Mouse (Mus musculus): Measurements from ENCODE around the gene Sirt4. TPM values are rescaled to one million over a fixed set of nuclear protein-coding genes. Genes with fewer than 3 reads are reported as not detected.
"Not testable (repeated sequence)": the region's sequence is repeated elsewhere in the genome, so short reads cannot be mapped to it uniquely, and the experiment has no call there.

The Sirt4 gene
- polyA plus RNA-seq, 1 experiment from 2014 or later = 20.0 TPM

DNA sequence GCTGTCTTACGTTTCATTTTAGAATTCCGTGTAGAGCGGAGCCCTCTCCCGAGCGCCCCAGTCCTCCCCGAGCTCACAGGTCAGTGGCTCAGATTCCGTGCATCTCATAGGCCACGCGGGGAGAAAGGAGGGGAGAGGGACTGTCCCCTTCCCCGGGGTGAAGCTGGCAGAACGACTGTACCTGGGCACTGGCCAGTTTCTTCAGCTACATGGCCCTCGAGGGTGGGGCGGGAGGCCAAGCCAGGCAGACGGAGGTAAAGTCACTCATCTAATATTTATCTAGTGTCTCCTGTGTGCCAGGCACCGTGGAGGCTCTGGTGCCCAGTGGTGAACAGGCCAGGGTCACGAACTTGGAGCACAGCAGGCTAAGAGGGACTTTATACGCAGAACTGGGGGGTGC, 37.4 kb downstream of the Sirt4 start:
- H3K4me3 ChIP-seq (replicated peaks) = no peak overlapping the region
- WGBS = 88% methylated on average over 17 of the region's 17 CpGs
- 0 out of 2 replicates have a peak, but pooled peaks cover 3% of the 10 kb centered on the region for H3K4me1 ChIP-seq
- H3K36me3 ChIP-seq (replicated peaks) = peaks cover 100% of the 10 kb centered on the region
- H3K9ac ChIP-seq = no peak overlapping the region
- H3K4me2 ChIP-seq = no peak overlapping the region
- ATAC-seq (ENCODE audit: low FRiP score) = no peak
- no peaks in the 10 kb centered on the region for H3K9me3 ChIP-seq
- no peaks in the 10 kb centered on the region for H3K27me3 ChIP-seq
- H3K27ac ChIP-seq = no peak overlapping the region

DNA sequence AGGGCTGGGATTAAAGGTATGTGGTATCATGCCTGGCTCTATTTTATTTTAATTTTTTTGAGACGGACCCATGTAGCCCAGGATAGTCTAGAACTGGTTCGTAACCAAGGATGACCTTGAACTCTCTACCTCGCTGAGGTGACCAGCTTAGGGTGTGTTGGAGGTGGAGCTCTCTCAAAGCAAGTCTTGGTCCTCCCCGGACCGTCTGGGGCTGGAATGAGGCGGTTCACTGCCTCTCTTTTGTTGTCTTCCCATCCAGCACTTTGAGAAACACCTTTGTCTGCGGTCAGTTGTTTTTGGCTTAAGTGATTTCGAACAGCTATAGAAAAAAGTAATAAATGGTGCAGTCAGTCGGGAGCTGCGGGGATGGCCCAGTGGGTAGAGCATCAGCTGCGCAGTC, 40.4 kb downstream of the Sirt4 start:
- Histone ChIP-seq H3K9me3 (no peaks in the 10 kb centered on the region), H3K27me3 (no peaks in the 10 kb centered on the region), H3K4me2 (no peak overlapping the region), H3K9ac (no peak overlapping the region), H3K4me3 (replicated peaks) (no peak overlapping the region), H3K27ac (no peak overlapping the region), H3K4me1 (peaks cover 28% of the 10 kb centered on the region), H3K36me3 (replicated peaks) (peaks cover 97% of the 10 kb centered on the region)
- WGBS = 83% methylated on average over 11 of the region's 11 CpGs
- no peak for ATAC-seq (ENCODE audit: low FRiP score)

DNA sequence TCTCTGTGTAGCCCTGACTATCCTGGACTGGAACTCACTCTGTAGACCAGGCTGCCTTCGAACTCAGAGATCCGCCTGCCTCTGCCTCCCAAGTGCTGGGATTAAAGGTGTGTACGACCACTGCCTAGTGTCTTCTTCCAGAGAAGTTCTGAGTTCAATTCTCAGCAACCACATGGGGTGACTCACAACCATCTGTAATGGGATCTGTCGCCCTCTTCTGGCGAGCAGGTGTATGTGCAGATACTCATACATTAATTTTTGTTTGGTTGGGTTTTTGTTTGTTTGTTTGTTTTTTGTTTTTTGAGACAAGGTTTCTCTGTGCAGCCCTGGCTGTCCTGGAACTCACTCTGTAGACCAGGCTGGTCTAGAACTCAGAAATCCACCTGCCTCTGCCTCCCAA, 41.9 kb downstream of the Sirt4 start:
- H3K4me2 ChIP-seq; H3K9ac ChIP-seq; H3K27ac ChIP-seq; H3K27me3 ChIP-seq; H3K4me3 ChIP-seq (replicated peaks); H3K9me3 ChIP-seq; ATAC-seq (ENCODE audit: low FRiP score): not testable (repeated sequence)
- H3K36me3 ChIP-seq (replicated peaks) = peaks cover 92% of the 10 kb centered on the region
- WGBS = 69% methylated on average over 5 of the region's 5 CpGs
- peaks cover 43% of the 10 kb centered on the region for H3K4me1 ChIP-seq

DNA sequence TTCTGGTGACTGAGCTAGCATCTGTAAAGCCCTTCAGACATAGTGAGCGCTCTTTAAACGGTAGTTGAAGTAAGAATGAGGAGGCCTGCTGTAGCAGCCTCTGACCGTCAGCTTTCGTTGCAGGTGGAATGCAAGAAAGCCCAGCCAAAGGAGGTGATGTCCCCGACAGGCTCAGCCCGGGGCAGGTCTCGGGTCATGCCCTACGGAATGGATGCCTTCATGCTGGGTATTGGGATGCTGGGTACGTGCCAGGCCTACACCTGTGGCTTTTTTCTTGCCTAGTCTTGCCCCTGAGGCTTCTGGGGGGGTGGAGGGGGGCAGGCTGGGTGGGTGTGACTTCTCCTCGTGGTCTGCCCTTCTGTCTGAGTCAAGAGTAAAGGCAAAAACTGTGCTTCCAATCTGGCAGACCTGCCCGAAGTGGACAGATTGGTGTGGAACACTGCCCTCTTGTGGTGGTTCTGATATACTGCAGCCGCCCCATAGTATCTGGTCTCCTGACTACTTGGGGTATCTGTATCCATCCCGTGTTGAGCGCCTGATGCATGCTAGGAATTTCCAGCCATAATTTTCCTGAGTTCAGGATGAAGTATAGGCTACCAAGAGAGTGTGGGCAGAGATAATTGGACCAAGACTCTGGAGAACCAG, 43.2 kb downstream of the Sirt4 start:
- ATAC-seq (ENCODE audit: low FRiP score) = no peak
- H3K27ac ChIP-seq = peak overlapping the region; percentile 100
- peaks cover 87% of the 10 kb centered on the region for H3K36me3 ChIP-seq (replicated peaks)
- no peak overlapping the region for H3K9ac ChIP-seq
- peaks cover 55% of the 10 kb centered on the region for H3K4me1 ChIP-seq
- WGBS = 35% methylated on average over 14 of the region's 14 CpGs
- H3K9me3 ChIP-seq = no peaks in the 10 kb centered on the region
- H3K4me2 ChIP-seq = peak overlapping the region; percentile 24; the same call in 1 of the 2 replicates
- peak overlapping the region; percentile 1; the same call in 1 of the 2 replicates for H3K4me3 ChIP-seq (replicated peaks)
- H3K27me3 ChIP-seq = no peaks in the 10 kb centered on the region

DNA sequence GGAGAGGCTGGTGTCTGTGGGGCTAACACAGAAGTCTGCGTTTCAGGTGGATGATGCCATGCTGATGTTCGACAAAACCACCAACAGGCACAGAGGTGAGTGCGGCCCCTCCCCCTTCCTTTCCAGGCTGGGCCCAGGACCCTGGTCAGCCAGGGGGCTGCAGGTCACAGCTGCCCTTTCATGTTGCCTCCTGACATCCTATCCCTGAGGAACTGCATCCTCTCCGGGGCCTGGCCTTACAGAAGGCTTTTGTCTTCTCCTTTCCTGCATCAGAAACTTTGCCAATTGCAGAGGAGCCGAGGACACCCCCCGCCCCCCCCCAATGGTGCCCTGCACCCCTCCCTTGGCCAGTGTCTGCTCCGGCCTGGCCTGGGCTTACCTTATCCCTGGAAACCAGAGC, 45.9 kb downstream of the Sirt4 start:
- H3K4me2 ChIP-seq = peak overlapping the region; percentile 98
- peak overlapping the region; percentile 100 for H3K9ac ChIP-seq
- no peak for ATAC-seq (ENCODE audit: low FRiP score)
- peak overlapping the region; percentile 100 for H3K4me3 ChIP-seq (replicated peaks)
- H3K27me3 ChIP-seq = no peaks in the 10 kb centered on the region
- WGBS = 28% methylated on average over 7 of the region's 7 CpGs
- H3K36me3 ChIP-seq (replicated peaks) = peaks cover 86% of the 10 kb centered on the region
- peak overlapping the region; percentile 100 for H3K27ac ChIP-seq
- peaks cover 82% of the 10 kb centered on the region for H3K4me1 ChIP-seq
- H3K9me3 ChIP-seq = no peaks in the 10 kb centered on the region

DNA sequence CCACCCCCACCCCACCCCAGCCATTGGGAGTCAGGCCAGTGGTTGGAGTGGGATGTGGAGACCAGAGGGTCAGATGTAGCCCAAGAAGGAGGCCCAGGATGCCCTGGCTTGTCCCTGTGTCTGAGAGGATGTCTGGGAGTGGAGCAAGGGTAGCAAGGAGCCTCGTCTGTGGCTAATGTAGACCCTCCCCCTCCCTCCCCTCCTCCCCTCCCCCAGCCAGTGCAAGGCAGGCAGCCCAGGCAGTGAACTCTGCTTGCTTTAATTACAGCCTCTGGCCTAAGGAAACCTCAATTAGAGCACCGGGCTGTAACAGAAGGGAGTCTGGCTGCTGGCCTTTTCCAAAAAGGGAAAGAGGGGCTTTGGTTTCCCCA, 46.6 kb downstream of the Sirt4 start:
- 0% methylated on average over 2 of the region's 2 CpGs for WGBS
- Histone ChIP-seq H3K9ac (peak overlapping the region; percentile 100), H3K27me3 (no peaks in the 10 kb centered on the region), H3K36me3 (replicated peaks) (peaks cover 86% of the 10 kb centered on the region), H3K9me3 (no peaks in the 10 kb centered on the region), H3K4me2 (peak overlapping the region; percentile 98), H3K4me3 (replicated peaks) (peak overlapping the region; percentile 100), H3K27ac (peak overlapping the region; percentile 100), H3K4me1 (peaks cover 86% of the 10 kb centered on the region)
- peak; percentile 24 for ATAC-seq (ENCODE audit: low FRiP score)

DNA sequence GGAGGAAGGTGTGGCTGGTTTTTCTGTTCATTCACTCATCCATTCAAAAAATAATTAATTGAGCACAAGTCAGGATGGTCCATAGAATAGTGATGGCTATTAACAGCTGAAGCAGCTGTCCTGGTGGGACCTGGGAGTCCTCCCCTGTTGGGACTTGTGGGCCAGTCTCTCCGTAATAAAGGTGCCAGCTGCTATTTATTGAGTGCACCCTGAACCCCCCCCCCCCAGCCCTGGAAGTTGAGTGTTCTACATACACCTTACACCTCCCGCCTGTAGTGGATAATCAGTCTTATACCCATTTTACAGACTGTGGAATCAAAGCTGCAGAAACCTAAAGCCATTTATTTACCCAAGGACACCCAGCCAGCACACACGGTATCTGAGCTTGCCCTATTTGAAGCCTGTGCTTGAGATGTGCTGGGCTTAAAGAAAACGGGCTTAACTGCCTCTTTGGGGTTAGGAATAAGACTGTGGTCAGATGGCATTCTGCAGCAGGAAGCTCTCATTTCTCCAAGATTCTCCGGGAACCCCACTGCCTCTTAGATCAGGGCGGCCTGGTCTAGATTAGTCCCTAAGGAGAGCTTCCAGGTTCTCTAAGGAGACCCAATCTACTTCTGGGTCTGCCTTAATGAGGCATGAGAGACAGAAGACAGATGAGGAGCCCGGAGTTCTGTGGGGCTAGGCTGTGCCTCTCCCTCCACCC, 47.1 kb downstream of the Sirt4 start:
- H3K27ac ChIP-seq = peak overlapping the region; percentile 100
- peak overlapping the region; percentile 100 for H3K9ac ChIP-seq
- peak overlapping the region; percentile 98 for H3K4me2 ChIP-seq
- no peaks in the 10 kb centered on the region for H3K27me3 ChIP-seq
- 7% methylated on average over 7 of the region's 7 CpGs for WGBS
- H3K4me1 ChIP-seq = peaks cover 91% of the 10 kb centered on the region
- peak; percentile 8; the same call in 1 of the 2 replicates for ATAC-seq (ENCODE audit: low FRiP score)
- peaks cover 86% of the 10 kb centered on the region for H3K36me3 ChIP-seq (replicated peaks)
- no peaks in the 10 kb centered on the region for H3K9me3 ChIP-seq
- peak overlapping the region; percentile 100 for H3K4me3 ChIP-seq (replicated peaks)

DNA sequence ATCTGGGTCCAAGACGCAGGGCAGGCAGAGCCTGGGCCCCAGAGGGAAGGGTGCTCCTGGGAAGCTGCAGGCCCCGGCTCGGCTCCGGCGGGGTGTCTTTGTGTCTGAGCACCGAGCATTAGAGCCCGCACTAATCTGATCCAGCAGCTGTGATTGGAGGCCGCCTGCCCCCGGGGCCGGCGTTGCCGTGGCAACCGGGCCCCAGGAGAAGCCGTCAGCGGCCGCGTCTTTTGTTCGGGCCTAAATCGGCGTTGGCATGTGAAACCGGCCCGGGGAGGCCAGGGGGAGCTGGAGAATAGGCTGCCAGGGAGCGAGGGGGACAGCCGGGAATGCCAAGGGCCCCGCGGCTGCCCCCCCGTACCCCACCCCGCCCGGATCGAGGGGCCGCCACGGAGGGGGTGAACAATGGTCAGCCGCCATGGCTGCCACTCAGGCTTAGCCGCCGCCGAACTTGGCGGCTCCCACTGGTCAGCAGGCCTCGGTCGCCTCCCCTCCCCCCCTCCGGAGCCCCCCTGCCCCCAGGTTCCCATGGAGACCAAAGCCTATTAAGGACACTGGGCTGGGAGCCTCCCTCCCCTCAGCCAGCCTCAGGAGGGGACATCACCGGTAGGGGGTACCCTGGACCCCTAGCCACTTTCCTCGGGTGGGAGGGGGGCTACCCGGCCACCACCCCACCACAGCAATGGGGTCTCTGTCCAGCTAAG, 48.0 kb downstream of the Sirt4 start:
- H3K4me3 ChIP-seq (replicated peaks) = peak overlapping the region; percentile 100
- peak overlapping the region; percentile 100 for H3K9ac ChIP-seq
- no peaks in the 10 kb centered on the region for H3K9me3 ChIP-seq
- peak overlapping the region; percentile 98 for H3K4me2 ChIP-seq
- H3K36me3 ChIP-seq (replicated peaks) = peaks cover 86% of the 10 kb centered on the region
- H3K27me3 ChIP-seq = no peaks in the 10 kb centered on the region
- 0% methylated on average over 39 of the region's 43 CpGs for WGBS
- peaks cover 96% of the 10 kb centered on the region for H3K4me1 ChIP-seq
- peak overlapping the region; percentile 100 for H3K27ac ChIP-seq
- peak; percentile 90 for ATAC-seq (ENCODE audit: low FRiP score)

DNA sequence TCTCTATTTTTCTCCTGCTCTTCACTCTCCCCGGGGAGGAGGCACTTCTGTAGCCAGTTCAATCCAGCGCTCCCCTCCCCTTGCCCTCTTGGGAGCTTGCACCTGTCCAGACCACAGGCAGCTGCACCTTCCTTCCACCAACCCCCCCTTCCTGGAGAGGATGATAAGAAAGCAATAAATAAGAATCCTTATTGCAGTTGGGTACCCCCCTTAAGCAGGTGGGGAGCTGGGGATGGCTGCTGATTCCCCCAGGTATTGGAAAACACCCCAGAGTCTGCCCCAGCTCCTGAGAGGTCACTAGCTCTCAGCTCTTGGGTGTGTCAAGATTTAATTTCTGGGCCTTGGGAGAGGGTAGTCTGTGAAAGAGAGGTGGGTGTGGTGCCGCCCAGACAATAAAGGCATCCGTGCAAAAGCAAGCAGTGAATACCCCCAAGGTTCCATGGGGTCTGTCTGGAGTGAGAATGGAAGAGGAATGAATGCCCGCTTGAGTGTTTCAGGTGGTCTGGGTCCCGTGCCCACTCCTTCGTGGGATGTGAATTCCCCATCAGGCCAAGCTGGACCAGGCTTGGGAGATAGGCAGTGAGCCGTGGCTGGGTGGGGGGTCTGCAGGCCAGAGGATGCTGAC, 48.7 kb downstream of the Sirt4 start:
- ATAC-seq (ENCODE audit: low FRiP score) = peak; percentile 5
- H3K27ac ChIP-seq = peak overlapping the region; percentile 100
- H3K9ac ChIP-seq = peak overlapping the region; percentile 100
- peak overlapping the region; percentile 98 for H3K4me2 ChIP-seq
- no peaks in the 10 kb centered on the region for H3K9me3 ChIP-seq
- H3K36me3 ChIP-seq (replicated peaks) = peaks cover 81% of the 10 kb centered on the region
- H3K27me3 ChIP-seq = no peaks in the 10 kb centered on the region
- peaks cover 90% of the 10 kb centered on the region for H3K4me1 ChIP-seq
- H3K4me3 ChIP-seq (replicated peaks) = peak overlapping the region; percentile 100
- 3% methylated on average over 8 of the region's 8 CpGs for WGBS

DNA sequence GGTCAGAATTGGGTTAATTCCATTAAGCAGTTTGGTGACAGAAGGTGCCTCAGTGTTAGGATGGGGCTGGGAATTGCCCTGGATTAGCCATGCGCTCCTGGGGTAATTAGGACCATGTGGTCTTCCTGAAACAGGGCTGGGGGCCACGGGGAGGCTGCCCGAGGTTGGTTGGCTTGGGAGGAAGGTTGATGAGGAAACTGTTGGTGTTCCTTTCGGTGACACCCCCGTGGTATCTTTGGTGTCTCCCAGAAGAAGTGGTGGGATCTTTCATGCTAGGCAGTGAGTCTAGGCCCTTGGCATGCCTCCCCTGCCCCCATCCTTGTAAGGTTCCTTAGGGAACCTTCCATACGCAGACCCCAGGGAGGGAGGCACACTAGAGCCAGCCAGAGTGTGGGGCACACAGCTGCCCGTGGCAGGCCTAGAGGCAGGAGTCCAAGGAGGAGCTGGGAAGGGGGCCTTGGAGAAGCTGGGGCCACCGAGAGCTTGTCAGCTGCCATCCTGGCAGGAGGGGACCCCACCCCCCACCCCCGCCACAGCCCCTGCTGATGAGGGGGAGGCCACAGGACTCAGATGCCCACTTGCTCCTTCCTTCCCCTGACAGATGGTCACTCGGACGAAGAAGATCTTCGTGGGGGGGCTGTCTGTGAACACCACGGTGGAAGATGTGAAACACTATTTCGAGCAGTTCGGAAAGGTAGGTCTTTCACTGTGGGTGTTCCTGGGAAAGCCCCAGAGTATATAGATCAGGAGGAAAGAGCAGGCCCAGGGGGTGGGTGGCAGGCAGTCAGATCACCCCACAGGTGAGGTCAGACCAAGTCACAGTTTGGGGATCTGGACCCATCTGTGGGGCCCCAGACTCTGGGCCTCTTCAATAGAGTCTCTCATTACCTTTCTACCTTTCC, 49.4 kb downstream of the Sirt4 start:
- peak overlapping the region; percentile 100 for H3K4me3 ChIP-seq (replicated peaks)
- no peak for ATAC-seq (ENCODE audit: low FRiP score)
- H3K9me3 ChIP-seq = no peaks in the 10 kb centered on the region
- H3K4me1 ChIP-seq = peaks cover 82% of the 10 kb centered on the region
- no peaks in the 10 kb centered on the region for H3K27me3 ChIP-seq
- H3K4me2 ChIP-seq = peak overlapping the region; percentile 98
- H3K36me3 ChIP-seq (replicated peaks) = peaks cover 75% of the 10 kb centered on the region
- peak overlapping the region; percentile 100 for H3K27ac ChIP-seq
- 7% methylated on average over 15 of the region's 15 CpGs for WGBS
- H3K9ac ChIP-seq = peak overlapping the region; percentile 100

DNA sequence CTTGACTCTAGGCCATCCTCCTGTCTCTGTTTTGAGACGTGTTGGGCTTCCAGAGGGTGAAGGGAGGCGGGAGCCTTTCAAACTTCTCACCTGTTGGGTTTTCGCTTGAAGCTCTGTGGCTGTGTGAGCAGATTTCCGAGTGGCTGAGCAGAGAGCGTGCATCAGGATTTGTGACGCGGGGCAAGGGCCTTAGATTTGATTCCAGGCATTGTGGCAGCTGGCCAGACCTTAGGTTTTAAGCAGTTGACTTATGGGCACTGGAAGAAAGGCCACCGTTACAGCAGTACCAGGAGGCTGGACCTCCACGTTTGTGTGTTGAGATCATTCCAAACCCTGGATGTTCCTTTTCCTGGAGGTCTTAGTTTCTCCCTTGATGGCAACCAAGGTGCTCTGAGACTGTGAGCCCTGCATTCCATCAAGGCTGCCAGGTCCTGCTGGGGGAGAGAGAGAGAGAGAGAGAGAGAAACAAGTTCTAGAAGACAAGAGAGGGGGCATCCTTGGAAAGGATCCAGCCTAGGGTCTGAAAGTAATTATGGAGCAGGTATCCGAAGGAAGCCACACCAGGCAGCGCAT, 50.2 kb downstream of the Sirt4 start:
- WGBS = 12% methylated on average over 11 of the region's 11 CpGs
- Histone ChIP-seq H3K27ac (peak overlapping the region; percentile 100), H3K9me3 (no peaks in the 10 kb centered on the region), H3K4me3 (replicated peaks) (peak overlapping the region; percentile 100), H3K27me3 (no peaks in the 10 kb centered on the region), H3K4me2 (peak overlapping the region; percentile 98), H3K4me1 (peaks cover 75% of the 10 kb centered on the region), H3K9ac (peak overlapping the region; percentile 100), H3K36me3 (replicated peaks) (peaks cover 68% of the 10 kb centered on the region)
- ATAC-seq (ENCODE audit: low FRiP score) = no peak
